Mouse (Mus musculus): Measurements from ENCODE around the gene Opn5. TPM values are rescaled to one million over a fixed set of nuclear protein-coding genes. Genes with fewer than 3 reads are reported as not detected.

Opn5 gene
- polyA plus RNA-seq, 1 experiment from 2014 or later, result not detected

DNA sequence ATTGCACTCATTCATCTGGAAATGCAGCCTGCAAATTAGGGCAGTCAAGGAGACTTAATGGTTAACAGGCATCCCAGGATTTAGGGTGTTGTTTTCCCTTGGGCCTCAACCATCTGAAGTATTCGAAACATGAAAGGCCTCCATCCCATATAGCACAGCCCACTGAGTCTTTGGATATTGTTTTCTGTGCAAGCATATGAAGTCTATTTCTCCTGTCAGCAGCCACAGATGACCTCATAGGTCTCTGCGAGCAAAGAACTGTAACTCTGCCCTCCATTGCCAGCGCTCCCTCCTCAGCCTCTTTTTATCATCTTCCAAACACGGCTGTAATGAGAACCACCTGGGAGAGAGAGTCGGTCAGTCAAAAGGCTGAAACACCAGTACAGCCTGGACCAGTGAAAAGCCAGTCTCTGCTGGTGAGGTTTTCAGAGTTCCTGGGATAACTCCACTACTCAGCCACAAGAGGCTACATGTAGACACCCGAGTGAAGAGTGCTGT, 34.5 kb downstream of the Opn5 start:
- Histone ChIP-seq H3K4me3 (no peak overlapping the region), H3K36me3 (replicated peaks) (no peaks in the 10 kb centered on the region), H3K27ac (replicated peaks) (peak overlapping the region; percentile 69), H3K27me3 (replicated peaks; ENCODE audit: low read depth, poor library complexity, severe bottlenecking) (no peaks in the 10 kb centered on the region), H3K4me1 (peaks cover 18% of the 10 kb centered on the region), H3K9me3 (no peaks in the 10 kb centered on the region)
- DNase-seq (ENCODE audit: low spot score), result peak; percentile 80
- 20% methylated on average over 6 of the region's 6 CpGs for WGBS

DNA sequence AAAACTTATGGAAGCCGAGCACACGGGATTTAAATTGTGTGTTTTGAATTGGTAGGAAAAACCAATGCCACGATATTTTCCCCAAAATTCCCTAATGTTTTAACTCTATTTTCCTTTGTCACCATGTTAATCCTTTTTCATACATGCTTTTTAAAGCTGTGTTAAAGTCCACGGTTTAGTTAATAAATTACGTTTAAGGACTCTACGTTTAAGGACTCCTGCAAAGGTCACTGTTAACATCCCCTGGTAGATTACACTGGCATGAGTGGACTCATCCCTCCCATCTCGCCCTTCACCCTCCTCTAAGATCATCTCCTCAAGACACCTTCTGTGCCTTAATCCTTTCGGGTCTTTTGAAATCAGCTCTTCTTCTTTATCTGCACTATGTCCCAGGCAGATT, 37.4 kb downstream of the Opn5 start:
- Histone ChIP-seq H3K9me3 (no peaks in the 10 kb centered on the region), H3K27me3 (replicated peaks; ENCODE audit: low read depth, poor library complexity, severe bottlenecking) (no peaks in the 10 kb centered on the region), H3K36me3 (replicated peaks) (no peaks in the 10 kb centered on the region), H3K4me3 (no peak overlapping the region), H3K4me1 (peaks cover 18% of the 10 kb centered on the region), H3K27ac (replicated peaks) (no peak overlapping the region)
- DNase-seq (ENCODE audit: low spot score), result no peak
- WGBS, result 86% methylated on average over 8 of the region's 8 CpGs

DNA sequence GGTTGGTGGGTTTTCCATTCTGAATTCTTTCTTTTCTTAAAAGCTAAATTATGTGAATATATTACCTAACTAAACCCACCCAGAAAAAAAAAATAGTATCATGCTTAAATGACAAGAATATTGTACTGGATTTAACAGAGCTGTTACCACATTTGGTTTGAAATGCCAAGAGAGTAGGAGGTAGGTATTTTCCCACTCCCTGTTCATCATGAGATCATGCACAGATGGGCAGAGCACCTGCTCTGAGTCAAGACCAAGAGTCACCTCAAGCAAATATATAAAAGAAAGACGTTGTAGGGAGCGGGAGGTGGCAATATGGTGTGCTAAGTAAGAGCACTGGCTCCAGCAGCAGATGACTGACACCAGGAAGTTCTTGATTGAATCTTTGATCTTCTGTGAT, 61.6 kb downstream of the Opn5 start:
- Histone ChIP-seq H3K27me3 (replicated peaks; ENCODE audit: low read depth, poor library complexity, severe bottlenecking) (no peaks in the 10 kb centered on the region), H3K27ac (replicated peaks) (no peak overlapping the region), H3K9me3 (no peaks in the 10 kb centered on the region), H3K4me1 (no peaks in the 10 kb centered on the region), H3K4me3 (no peak overlapping the region), H3K36me3 (replicated peaks) (no peaks in the 10 kb centered on the region)
- no peak for DNase-seq (ENCODE audit: low spot score)
- 84% methylated on average over 2 of the region's 2 CpGs for WGBS

DNA sequence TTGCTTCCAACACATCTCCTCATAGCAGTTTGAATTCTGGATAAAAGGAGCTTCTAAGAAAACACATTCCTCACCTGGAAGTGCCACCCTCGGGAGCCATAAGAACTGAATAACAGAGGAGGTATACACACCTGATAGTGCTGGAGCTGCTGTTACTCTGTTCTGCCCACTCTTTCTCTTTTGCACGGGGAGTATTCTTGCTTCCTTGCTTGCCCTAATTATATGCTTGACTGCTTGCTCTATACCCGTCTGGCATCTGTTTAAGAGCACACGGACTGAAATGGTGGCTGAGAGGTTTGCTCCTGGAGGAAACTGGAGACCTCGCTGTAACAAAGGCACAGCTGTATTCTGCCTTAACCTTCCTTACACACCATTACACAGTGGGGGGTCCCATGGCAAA, 81.0 kb downstream of the Opn5 start:
- H3K36me3 ChIP-seq (replicated peaks), result no peaks in the 10 kb centered on the region
- H3K27ac ChIP-seq (replicated peaks), result no peak overlapping the region
- H3K4me3 ChIP-seq, result no peak overlapping the region
- 33% methylated on average over 5 of the region's 5 CpGs for WGBS
- H3K4me1 ChIP-seq, result no peaks in the 10 kb centered on the region
- H3K27me3 ChIP-seq (replicated peaks; ENCODE audit: low read depth, poor library complexity, severe bottlenecking), result no peaks in the 10 kb centered on the region
- H3K9me3 ChIP-seq, result no peaks in the 10 kb centered on the region
- DNase-seq (ENCODE audit: low spot score), result no peak

DNA sequence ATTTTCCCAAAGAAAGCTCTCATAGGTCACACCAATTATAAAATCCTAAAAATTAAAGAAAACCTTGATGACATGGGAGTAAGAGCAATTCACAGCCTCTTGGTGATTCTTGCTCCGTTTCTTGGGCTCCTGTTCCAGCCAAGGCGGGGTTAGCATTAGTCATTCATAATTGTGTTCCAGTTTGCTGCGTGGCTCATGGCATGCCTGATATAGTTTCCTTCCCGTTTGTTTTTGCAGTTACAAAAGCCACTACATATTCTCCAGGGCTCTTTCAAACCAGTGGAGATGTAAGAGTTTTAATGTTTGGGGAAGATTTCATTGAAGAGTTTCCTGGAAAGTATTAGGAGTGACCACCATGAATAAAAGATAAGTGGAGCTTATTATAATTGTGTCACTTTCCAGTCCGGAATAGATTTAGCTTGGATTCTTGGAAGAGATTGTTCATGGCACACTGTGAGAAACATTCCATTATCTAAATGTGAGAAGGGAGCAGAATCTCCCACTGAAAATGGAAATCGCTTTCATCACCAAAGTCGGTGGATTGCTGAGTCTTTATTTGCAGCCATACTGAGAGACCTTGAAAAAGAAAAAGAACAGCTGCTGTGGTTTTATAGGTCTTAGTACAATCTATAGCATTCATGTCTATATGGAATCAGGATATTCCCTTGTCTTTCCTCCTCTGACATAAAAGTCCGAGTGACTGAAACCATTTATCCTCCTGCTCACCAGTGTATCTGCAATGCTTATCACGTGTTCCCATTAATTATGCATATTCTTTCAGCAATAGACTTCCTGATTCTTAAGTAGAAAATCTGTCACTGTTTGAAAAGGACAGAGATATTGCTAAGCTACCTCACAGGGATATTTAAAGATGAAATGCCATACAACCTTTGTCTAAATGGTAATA, 101.6 kb downstream of the Opn5 start:
- Histone ChIP-seq H3K27ac (replicated peaks) (no peak overlapping the region), H3K4me1 (no peaks in the 10 kb centered on the region), H3K27me3 (replicated peaks; ENCODE audit: low read depth, poor library complexity, severe bottlenecking) (no peaks in the 10 kb centered on the region), H3K36me3 (replicated peaks) (no peaks in the 10 kb centered on the region), H3K4me3 (no peak overlapping the region), H3K9me3 (no peaks in the 10 kb centered on the region)
- DNase-seq (ENCODE audit: low spot score), result no peak
- 82% methylated on average over 9 of the region's 9 CpGs for WGBS

Other genes with a start within 250 kb of the Opn5 start
- not detected in 2 replicates for gene Adgrf4, start 80.9 kb upstream of the Opn5 start, polyA plus RNA-seq (2016; fragmentation: Nextera tagmentation; extraction: Ambion mirVana)
- 0.06 TPM in 2 replicates for gene Adgrf2, start 130.8 kb upstream of the Opn5 start, polyA plus RNA-seq (2016; fragmentation: Nextera tagmentation; extraction: Ambion mirVana)

Data from embryonic facial prominence, embryonic 10.5 days (tissue).